Mouse (Mus musculus) forebrain, postnatal 0 days (tissue): ENCODE data around the gene Lrrc4c. TPM values are rescaled to one million over a fixed set of nuclear protein-coding genes. Genes with fewer than 3 reads are reported as not detected.

ENCODE experiments used
- ATAC-seq: fragments of 200-750 bp; cut with Nextera tagmentation; 2 replicates; pipeline ENCODE4 v1.8.0; 2017; ENCODE audit warnings: mild to moderate bottlenecking, moderate library complexity
- DNase-seq: peaks from one replicate; pipeline ENCODE4 v3.0.0-alpha.2; 2015
- H3K27ac ChIP-seq: fragments of 300-500 bp; sonication (generic); 2 replicates; pipeline ENCODE4 v1.5.1; 2014; ENCODE audit warnings: low read depth, mild to moderate bottlenecking, antibody characterized with exemption, low read length, moderate library complexity, mixed read lengths
- H3K27me3 ChIP-seq: fragments of 300-500 bp; sonication (generic); 2 replicates; pipeline ENCODE4 v1.6.1; 2014; ENCODE audit warnings: mild to moderate bottlenecking, low read length, mixed read lengths; ENCODE audit not compliant: insufficient read depth
- H3K36me3 ChIP-seq: fragments of 300-500 bp; sonication (generic); 2 replicates; pipeline ENCODE4 v1.6.1; 2014; ENCODE audit warnings: mild to moderate bottlenecking, moderate library complexity; ENCODE audit not compliant: insufficient read depth
- H3K4me1 ChIP-seq: fragments of 300-500 bp; sonication (generic); 2 replicates; pipeline ENCODE4 v1.6.1; 2014; ENCODE audit warnings: antibody characterized with exemption; ENCODE audit not compliant: insufficient read depth
- H3K4me2 ChIP-seq: fragments of 300-500 bp; sonication (generic); 2 replicates; pipeline ENCODE4 v1.6.1; 2014; ENCODE audit warnings: low read depth, mild to moderate bottlenecking, moderate library complexity
- H3K4me3 ChIP-seq: fragments of 300-500 bp; sonication (generic); 2 replicates; pipeline ENCODE4 v1.5.1; 2014; ENCODE audit warnings: low read depth, low read length, mixed read lengths
- H3K9ac ChIP-seq: fragments of 300-500 bp; sonication (generic); 2 replicates; pipeline ENCODE4 v1.6.1; 2014; ENCODE audit warnings: mild to moderate bottlenecking
- H3K9me3 ChIP-seq: fragments of 300-500 bp; sonication (generic); 2 replicates; pipeline ENCODE4 v1.6.1; 2016; ENCODE audit warnings: low read length
- CTCF ChIP-seq: sonication (generic); IDR thresholded peaks from 2 replicates; pipeline ENCODE4 v1.5.1; 2016; ENCODE audit warnings: antibody characterized with exemption, control low read depth, low read depth
- WGBS: fragments of 180-500 bp; shearing (Covaris S2); extraction: QIAGEN DNeasy Blood & Tissue Kit; methylation state at CpG from one replicate; pipeline ENCODE4 v1.1.7; 2014; 5-methylcytosine and 5-hydroxymethylcytosine counted together
- polyA plus RNA-seq: library from polyadenylated mRNA; unstranded; fragments of >200 nt; fragmentation: Nextera tagmentation; extraction: Ambion mirVana; gene quantifications from 2 replicates; pipeline ENCODE4 v1.2.1, GENCODE M21; 2015
- total RNA-seq: library from RNA; depleted of rRNA; stranded (reverse); fragments of >200 nt; gene quantifications from 2 replicates; pipeline ENCODE4 v1.2.3, GENCODE M21; 2014

Gene Lrrc4c
- total and polyA plus RNA-seq, 2 experiments from 2014 or later, result 39.9 to 60.7 TPM

GRCm38 (mm10) chr2:96707772-96708350 is 389.9 kb downstream of the Lrrc4c start:
- peak; percentile 41 for TF ChIP-seq CTCF
- Histone ChIP-seq H3K27me3 (no peaks in the 10 kb centered on the region), H3K27ac (no peak overlapping the region), H3K4me3 (no peak overlapping the region), H3K9me3 (no peaks in the 10 kb centered on the region), H3K4me2 (no peak overlapping the region), H3K9ac (no peak overlapping the region), H3K4me1 (no peaks in the 10 kb centered on the region), H3K36me3 (no peaks in the 10 kb centered on the region)
- DNase-seq (peak; percentile 22), ATAC-seq (no peak)
- WGBS, result 59% methylated on average over 4 of the region's 4 CpGs

- no peaks in the 10 kb centered on the region for H3K36me3 ChIP-seq
- H3K27me3 ChIP-seq, result no peaks in the 10 kb centered on the region
- TF ChIP-seq CTCF, result no peak
- 83% methylated on average over 7 of the region's 7 CpGs for WGBS
- DNase-seq (no peak), ATAC-seq (no peak)
- H3K4me2 ChIP-seq, result no peak overlapping the region
- no peak overlapping the region for H3K9ac ChIP-seq
- H3K4me1 ChIP-seq, result no peaks in the 10 kb centered on the region
- no peak overlapping the region for H3K4me3 ChIP-seq
- H3K27ac ChIP-seq, result no peak overlapping the region
- H3K9me3 ChIP-seq, result no peaks in the 10 kb centered on the region
These were observed 396.6 kb downstream of the Lrrc4c start for GRCm38 (mm10) chr2:96714561-96714960.

GRCm38 (mm10) chr2:96717353-96717752 is 399.4 kb downstream of the Lrrc4c start:
- Histone ChIP-seq H3K27me3 (no peaks in the 10 kb centered on the region), H3K27ac (no peak overlapping the region), H3K4me2 (no peak overlapping the region), H3K36me3 (no peaks in the 10 kb centered on the region), H3K9ac (no peak overlapping the region), H3K9me3 (no peaks in the 10 kb centered on the region), H3K4me3 (no peak overlapping the region), H3K4me1 (no peaks in the 10 kb centered on the region)
- ATAC-seq (no peak), DNase-seq (no peak)
- 84% methylated on average over 2 of the region's 2 CpGs for WGBS
- TF ChIP-seq CTCF, result no peak

- Histone ChIP-seq H3K4me3 (no peak overlapping the region), H3K4me1 (no peaks in the 10 kb centered on the region), H3K36me3 (no peaks in the 10 kb centered on the region), H3K9ac (no peak overlapping the region), H3K27ac (no peak overlapping the region), H3K27me3 (no peaks in the 10 kb centered on the region), H3K4me2 (no peak overlapping the region), H3K9me3 (no peaks in the 10 kb centered on the region)
- ATAC-seq, result no peak
- TF ChIP-seq CTCF, result no peak
- no peak for DNase-seq
These were observed 405.4 kb downstream of the Lrrc4c start for GRCm38 (mm10) chr2:96723395-96723794.

- no peak overlapping the region for H3K9ac ChIP-seq
- no peak overlapping the region for H3K4me3 ChIP-seq
- no peaks in the 10 kb centered on the region for H3K9me3 ChIP-seq
- H3K27me3 ChIP-seq, result no peaks in the 10 kb centered on the region
- no peak overlapping the region for H3K27ac ChIP-seq
- ATAC-seq (no peak), DNase-seq (no peak)
- H3K36me3 ChIP-seq, result no peaks in the 10 kb centered on the region
- TF ChIP-seq CTCF, result no peak
- no peak overlapping the region for H3K4me2 ChIP-seq
- no peaks in the 10 kb centered on the region for H3K4me1 ChIP-seq
These were observed 418.1 kb downstream of the Lrrc4c start for GRCm38 (mm10) chr2:96736081-96736480.

- Histone ChIP-seq H3K4me2 (no peak overlapping the region), H3K9ac (no peak overlapping the region), H3K36me3 (no peaks in the 10 kb centered on the region), H3K27me3 (no peaks in the 10 kb centered on the region), H3K27ac (no peak overlapping the region), H3K9me3 (no peaks in the 10 kb centered on the region), H3K4me1 (no peaks in the 10 kb centered on the region), H3K4me3 (no peak overlapping the region)
- DNase-seq, result no peak
- TF ChIP-seq CTCF, result no peak
- no peak for ATAC-seq
These were observed 437.1 kb downstream of the Lrrc4c start for GRCm38 (mm10) chr2:96755066-96755465.

- Histone ChIP-seq H3K4me1 (no peaks in the 10 kb centered on the region), H3K4me2 (no peak overlapping the region), H3K4me3 (no peak overlapping the region), H3K9ac (no peak overlapping the region), H3K27ac (no peak overlapping the region), H3K9me3 (no peaks in the 10 kb centered on the region), H3K36me3 (no peaks in the 10 kb centered on the region), H3K27me3 (no peaks in the 10 kb centered on the region)
- 0 out of 2 replicates have a peak, but pooled peaks have one; percentile 16 for ATAC-seq
- DNase-seq, result peak; percentile 40
- WGBS, result 43% methylated on average over 1 of the region's 1 CpGs
- no peak for TF ChIP-seq CTCF
These were observed 439.7 kb downstream of the Lrrc4c start for GRCm38 (mm10) chr2:96757701-96758100.

- 49% methylated on average over 5 of the region's 5 CpGs for WGBS
- Histone ChIP-seq H3K9ac (no peak overlapping the region), H3K9me3 (no peaks in the 10 kb centered on the region), H3K27me3 (no peaks in the 10 kb centered on the region), H3K4me2 (no peak overlapping the region), H3K36me3 (no peaks in the 10 kb centered on the region), H3K4me1 (no peaks in the 10 kb centered on the region), H3K27ac (0 out of 2 replicates have a peak overlapping the region, but pooled peaks have one; percentile 50), H3K4me3 (no peak overlapping the region)
- peak; percentile 70 for DNase-seq
- TF ChIP-seq CTCF, result no peak
- ATAC-seq, result peak; percentile 88
These were observed 445.6 kb downstream of the Lrrc4c start for GRCm38 (mm10) chr2:96763538-96763937.
